Mouse (Mus musculus) midbrain, embryonic 10.5 days (tissue): ENCODE measurements around the gene Mycbpap. TPM values are rescaled to one million over a fixed set of nuclear protein-coding genes. Genes with fewer than 3 reads are reported as not detected.

Source experiments
- DNase-seq: peaks from one replicate; pipeline ENCODE4 v3.0.0-alpha.2; 2017; ENCODE audit warnings: low spot score
- H3K27ac ChIP-seq: fragments of 300-500 bp; sonication (generic); replicated peaks from 2 replicates; pipeline ENCODE4 v1.5.1; 2016; ENCODE audit warnings: mild to moderate bottlenecking
- H3K27me3 ChIP-seq: fragments of 300-500 bp; sonication (generic); 2 replicates; pipeline ENCODE4 v1.6.1; 2016; ENCODE audit warnings: low read depth, mild to moderate bottlenecking; ENCODE audit not compliant: poor library complexity, severe bottlenecking
- H3K36me3 ChIP-seq: fragments of 300-500 bp; sonication (generic); 2 replicates; pipeline ENCODE4 v1.6.1; 2016; ENCODE audit warnings: mild to moderate bottlenecking, moderate library complexity
- H3K4me1 ChIP-seq: fragments of 300-500 bp; sonication (generic); 2 replicates; pipeline ENCODE4 v1.6.1; 2016
- H3K4me3 ChIP-seq: fragments of 300-500 bp; sonication (generic); 2 replicates; pipeline ENCODE4 v1.5.1; 2016; ENCODE audit warnings: mild to moderate bottlenecking, moderate library complexity
- H3K9me3 ChIP-seq: fragments of 300-500 bp; sonication (generic); replicated peaks from 2 replicates; pipeline ENCODE4 v1.6.1; 2016; ENCODE audit warnings: mild to moderate bottlenecking
- WGBS: fragments of 180-500 bp; shearing (Covaris S2); methylation state at CpG from one replicate; pipeline ENCODE4 v1.1.7; 2016; 5-methylcytosine and 5-hydroxymethylcytosine counted together
- polyA plus RNA-seq: library from polyadenylated mRNA; unstranded; fragments of >200 nt; fragmentation: Nextera tagmentation; extraction: Ambion mirVana; gene quantifications from 2 replicates; pipeline ENCODE4 v1.2.1, GENCODE M21; 2016

Mycbpap gene
- polyA plus RNA-seq, result 2.7 and 2.9 TPM in 2 replicates

- peaks cover 18% of the 10 kb centered on the region for H3K27me3 ChIP-seq
- peak; percentile 81 for DNase-seq
- under 1% methylated on average over 42 of the region's 42 CpGs for WGBS
- peak within 1 kb of the TSS; percentile 83 for H3K27ac ChIP-seq
- no peaks in the 10 kb centered on the region for H3K36me3 ChIP-seq
- H3K9me3 ChIP-seq, result no peaks in the 10 kb centered on the region
- H3K4me3 ChIP-seq, result peak within 1 kb of the TSS; percentile 75
- peaks cover 47% of the 10 kb centered on the region for H3K4me1 ChIP-seq
Observed at GRCm38 (mm10) chr11:94521219-94521843, at the start of gene Mycbpap. Gene Mycbpap, minus strand, starts transcription at chr11:94521742.

DNA sequence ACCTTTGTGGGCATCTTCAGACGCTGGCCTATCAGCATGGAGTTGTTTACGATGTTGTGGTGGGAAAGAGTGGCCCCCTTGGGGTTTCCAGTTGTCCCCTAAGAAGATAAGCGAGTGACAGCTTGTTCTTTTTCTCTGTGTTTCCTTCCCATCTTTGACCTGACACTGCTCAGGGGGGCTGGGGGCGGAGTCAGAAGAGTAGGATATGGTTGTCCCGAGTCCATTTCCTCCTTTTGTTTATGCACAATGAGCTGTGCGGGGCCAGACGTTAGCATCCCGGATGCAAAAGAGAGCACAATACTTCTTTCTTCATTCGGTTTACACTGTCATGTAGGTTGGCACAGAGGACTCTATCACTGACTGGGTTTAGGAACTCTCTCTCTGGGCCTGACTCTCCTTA, 49.1 kb upstream of the Mycbpap start:
- H3K36me3 ChIP-seq, result peaks cover 14% of the 10 kb centered on the region
- peaks cover 20% of the 10 kb centered on the region for H3K27me3 ChIP-seq
- H3K4me1 ChIP-seq, result peaks cover 9% of the 10 kb centered on the region
- H3K4me3 ChIP-seq, result no peak overlapping the region
- H3K9me3 ChIP-seq, result no peaks in the 10 kb centered on the region
- no peak overlapping the region for H3K27ac ChIP-seq
- no peak for DNase-seq
- 63% methylated on average over 9 of the region's 9 CpGs for WGBS

DNA sequence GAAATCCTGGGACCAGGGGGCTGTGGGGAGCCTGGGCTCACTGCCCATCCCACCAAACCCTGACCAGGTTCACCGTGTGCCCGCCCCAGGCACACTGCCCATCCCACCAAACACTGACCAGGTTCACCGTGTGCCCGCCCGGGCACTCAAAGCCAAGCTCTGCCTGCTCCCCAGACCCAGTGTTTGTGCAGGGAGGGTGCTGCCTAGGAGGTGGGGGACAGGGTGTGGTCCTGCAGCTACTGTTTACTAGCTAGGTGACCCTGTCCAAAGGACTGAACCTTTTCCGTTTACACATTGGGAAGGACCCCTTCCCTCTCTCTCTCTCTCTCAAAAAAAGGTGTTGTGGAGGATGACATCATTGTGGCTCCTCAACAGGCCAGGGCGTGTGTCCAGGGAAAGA, 45.8 kb upstream of the Mycbpap start:
- no peak overlapping the region for H3K4me3 ChIP-seq
- H3K4me1 ChIP-seq, result peaks cover 30% of the 10 kb centered on the region
- WGBS, result 96% methylated on average over 7 of the region's 7 CpGs
- no peak overlapping the region for H3K27ac ChIP-seq
- H3K9me3 ChIP-seq, result no peaks in the 10 kb centered on the region
- H3K27me3 ChIP-seq, result peaks cover 51% of the 10 kb centered on the region
- no peak for DNase-seq
- H3K36me3 ChIP-seq, result peaks cover 14% of the 10 kb centered on the region

DNA sequence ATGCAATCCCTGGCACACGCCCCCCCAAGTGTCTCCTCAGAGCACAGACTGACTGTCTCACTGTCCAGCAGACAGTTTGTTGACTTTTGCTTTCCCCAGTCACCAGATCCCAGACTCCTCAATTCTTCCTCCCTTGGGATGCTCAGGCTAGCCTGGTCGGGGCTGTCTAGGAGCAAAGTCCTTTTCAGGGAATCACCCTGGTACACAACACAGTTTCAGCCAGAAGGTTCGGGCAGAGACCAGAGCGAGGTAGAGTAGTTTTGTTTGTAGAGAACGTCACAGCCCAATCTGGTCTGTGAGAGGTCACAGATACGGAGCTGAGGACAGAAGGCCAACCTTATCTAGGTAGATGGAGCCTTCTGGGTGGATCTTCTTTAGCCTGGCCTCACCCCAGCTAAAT, 45.0 kb upstream of the Mycbpap start:
- H3K9me3 ChIP-seq, result no peaks in the 10 kb centered on the region
- 79% methylated on average over 6 of the region's 6 CpGs for WGBS
- peaks cover 51% of the 10 kb centered on the region for H3K27me3 ChIP-seq
- peaks cover 14% of the 10 kb centered on the region for H3K36me3 ChIP-seq
- no peak for DNase-seq
- no peak overlapping the region for H3K27ac ChIP-seq
- peaks cover 30% of the 10 kb centered on the region for H3K4me1 ChIP-seq
- no peak overlapping the region for H3K4me3 ChIP-seq

DNA sequence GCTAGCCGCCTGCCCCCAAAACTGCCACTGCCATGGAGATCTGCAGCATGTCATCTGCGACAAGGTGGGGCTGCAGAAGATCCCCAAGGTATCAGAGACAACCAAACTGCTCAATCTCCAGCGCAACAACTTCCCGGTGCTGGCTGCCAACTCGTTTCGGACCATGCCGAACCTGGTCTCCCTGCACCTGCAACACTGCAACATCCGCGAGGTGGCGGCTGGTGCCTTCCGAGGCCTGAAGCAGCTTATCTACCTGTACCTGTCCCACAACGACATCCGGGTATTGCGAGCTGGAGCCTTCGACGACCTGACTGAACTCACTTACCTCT, 43.6 kb upstream of the Mycbpap start:
- H3K27ac ChIP-seq, result no peak overlapping the region
- peak overlapping the region; percentile 42 for H3K4me3 ChIP-seq
- DNase-seq, result no peak
- H3K9me3 ChIP-seq, result no peaks in the 10 kb centered on the region
- peaks cover 51% of the 10 kb centered on the region for H3K27me3 ChIP-seq
- peaks cover 14% of the 10 kb centered on the region for H3K36me3 ChIP-seq
- WGBS, result 9% methylated on average over 16 of the region's 16 CpGs
- H3K4me1 ChIP-seq, result peaks cover 21% of the 10 kb centered on the region

DNA sequence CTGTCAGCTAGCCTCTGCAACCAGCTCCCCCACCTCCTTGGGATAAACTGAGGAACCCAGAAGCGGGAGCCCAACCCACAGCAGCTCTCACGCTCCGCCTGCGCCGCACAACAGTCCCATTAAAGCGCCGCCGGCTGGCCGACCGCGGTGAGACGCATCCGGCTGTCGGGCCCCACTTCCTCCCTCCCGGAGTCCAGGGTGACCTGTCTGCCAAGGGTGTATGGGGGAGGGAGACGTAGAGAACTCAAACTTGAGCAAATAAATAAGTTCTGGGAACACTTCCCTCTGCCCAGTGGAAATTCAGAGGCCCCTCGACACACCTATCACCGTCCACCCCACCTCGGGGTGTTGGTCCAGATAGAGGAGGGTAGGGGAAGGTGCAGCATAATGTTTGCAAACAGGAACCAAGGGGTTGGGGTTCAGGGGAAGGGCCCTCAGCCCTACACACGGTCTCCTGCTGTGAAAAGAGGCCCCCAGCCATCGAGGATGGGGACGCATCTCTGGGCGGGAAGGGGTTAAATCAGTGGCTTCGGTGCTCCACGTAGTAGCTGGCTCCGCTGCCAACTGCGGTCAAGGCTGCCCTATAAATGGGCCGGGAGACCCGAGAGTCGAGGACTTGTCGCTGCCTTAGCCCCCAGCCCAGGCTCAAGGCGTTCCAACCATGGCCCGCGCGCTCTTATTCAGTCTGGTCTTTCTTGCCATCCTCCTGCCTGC, 43.1 kb upstream of the Mycbpap start, which contains the start of gene Chad:
Gene Chad (plus strand): TSS at position 611 of the 714 bp plus-strand sequence.
- peak; percentile 64 for DNase-seq
- Histone ChIP-seq H3K36me3 (peaks cover 13% of the 10 kb centered on the region), H3K27ac (peak within 1 kb of the TSS; percentile 67), H3K4me1 (peaks cover 21% of the 10 kb centered on the region), H3K9me3 (no peaks in the 10 kb centered on the region), H3K4me3 (peak within 1 kb of the TSS; percentile 42), H3K27me3 (peaks cover 51% of the 10 kb centered on the region)
- WGBS, result 2% methylated on average over 35 of the region's 35 CpGs

- Histone ChIP-seq H3K36me3 (peaks cover 13% of the 10 kb centered on the region), H3K4me3 (peak overlapping the region; percentile 42), H3K9me3 (no peaks in the 10 kb centered on the region), H3K27ac (peak overlapping the region; percentile 67; the same call in 1 of the 2 replicates), H3K4me1 (peaks cover 21% of the 10 kb centered on the region), H3K27me3 (peaks cover 51% of the 10 kb centered on the region)
- 53% methylated on average over 5 of the region's 5 CpGs for WGBS
- no peak for DNase-seq
Observed at GRCm38 (mm10) chr11:94563821-94564220, 42.3 kb upstream of the Mycbpap start.

DNA sequence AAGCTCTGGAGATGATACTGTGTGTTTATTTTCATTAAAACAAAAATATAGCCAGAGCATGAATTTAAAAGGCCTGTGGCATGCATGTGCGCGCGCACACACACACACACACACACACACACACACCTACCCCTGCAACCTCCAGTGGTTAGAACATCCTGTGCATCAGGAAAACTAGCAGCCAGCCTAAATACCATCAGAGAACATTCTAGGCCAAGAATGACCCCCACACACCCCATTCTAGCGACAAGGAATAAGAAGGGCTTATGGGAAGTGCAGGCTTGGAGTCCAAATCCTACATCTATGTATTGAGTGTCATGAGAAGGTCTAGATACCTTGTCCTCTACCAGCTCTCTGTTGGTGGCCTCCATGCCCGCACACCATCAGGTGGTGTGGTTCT, 41.8 kb upstream of the Mycbpap start:
- Histone ChIP-seq H3K4me3 (no peak overlapping the region), H3K4me1 (peaks cover 21% of the 10 kb centered on the region), H3K36me3 (peaks cover 13% of the 10 kb centered on the region), H3K27ac (no peak overlapping the region), H3K27me3 (peaks cover 51% of the 10 kb centered on the region), H3K9me3 (no peaks in the 10 kb centered on the region)
- WGBS, result 94% methylated on average over 5 of the region's 5 CpGs
- DNase-seq, result no peak

DNA sequence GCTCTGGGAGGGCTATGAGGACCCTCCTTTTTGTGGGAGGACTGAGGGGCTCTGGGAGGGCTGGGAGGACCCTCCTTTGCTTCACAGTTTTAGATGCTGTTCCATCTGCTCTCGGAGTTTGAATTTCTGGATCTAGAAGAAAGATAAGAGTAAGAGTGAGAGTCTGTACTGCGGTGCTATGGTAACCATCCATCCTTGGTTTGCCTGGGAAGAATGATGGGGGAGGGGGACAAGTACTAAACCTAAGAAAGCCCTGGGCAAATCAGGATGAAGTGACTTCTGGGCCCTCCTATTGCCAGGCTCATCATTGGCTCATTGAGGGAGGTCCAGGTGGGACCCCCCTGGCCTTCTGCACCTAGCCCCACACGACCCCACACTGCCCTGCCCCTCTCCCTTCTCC, 36.7 kb upstream of the Mycbpap start:
- H3K27me3 ChIP-seq, result peaks cover 7% of the 10 kb centered on the region
- H3K4me3 ChIP-seq, result no peak overlapping the region
- H3K4me1 ChIP-seq, result peaks cover 6% of the 10 kb centered on the region
- H3K27ac ChIP-seq, result peak overlapping the region; percentile 74
- peaks cover 12% of the 10 kb centered on the region for H3K36me3 ChIP-seq
- H3K9me3 ChIP-seq, result no peaks in the 10 kb centered on the region
- no peak for DNase-seq
- 79% methylated on average over 3 of the region's 3 CpGs for WGBS

DNA sequence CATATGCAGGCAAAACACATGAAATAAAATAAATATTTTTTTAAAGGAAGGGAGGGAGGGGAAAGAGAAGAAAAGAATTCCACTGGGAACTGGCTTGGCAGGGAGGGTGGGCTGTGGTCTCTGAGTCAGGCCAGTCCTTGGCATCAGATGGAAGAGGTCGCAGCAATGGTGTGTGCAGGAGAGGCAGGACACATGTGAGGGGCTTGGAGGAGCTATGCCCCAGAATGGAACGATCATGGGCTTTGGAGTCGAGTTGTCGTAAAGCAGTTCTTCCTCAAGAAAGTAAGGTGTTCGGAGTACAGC, 28.9 kb upstream of the Mycbpap start:
- no peaks in the 10 kb centered on the region; the same call in 1 of the 2 replicates for H3K9me3 ChIP-seq
- H3K27ac ChIP-seq, result no peak overlapping the region
- WGBS, result 90% methylated on average over 5 of the region's 5 CpGs
- no peak for DNase-seq
- no peak overlapping the region for H3K4me3 ChIP-seq
- H3K4me1 ChIP-seq, result peaks cover 17% of the 10 kb centered on the region
- no peaks in the 10 kb centered on the region for H3K27me3 ChIP-seq
- H3K36me3 ChIP-seq, result no peaks in the 10 kb centered on the region

GRCm38 (mm10) chr11:94549691-94550441, 28.3 kb upstream of the Mycbpap start:
- H3K9me3 ChIP-seq, result no peaks in the 10 kb centered on the region; the same call in 1 of the 2 replicates
- no peaks in the 10 kb centered on the region for H3K36me3 ChIP-seq
- DNase-seq, result no peak
- 80% methylated on average over 10 of the region's 10 CpGs for WGBS
- peaks cover 18% of the 10 kb centered on the region for H3K4me1 ChIP-seq
- no peak overlapping the region for H3K27ac ChIP-seq
- no peaks in the 10 kb centered on the region for H3K27me3 ChIP-seq
- H3K4me3 ChIP-seq, result peak overlapping the region; percentile 69; the same call in 1 of the 2 replicates

DNA sequence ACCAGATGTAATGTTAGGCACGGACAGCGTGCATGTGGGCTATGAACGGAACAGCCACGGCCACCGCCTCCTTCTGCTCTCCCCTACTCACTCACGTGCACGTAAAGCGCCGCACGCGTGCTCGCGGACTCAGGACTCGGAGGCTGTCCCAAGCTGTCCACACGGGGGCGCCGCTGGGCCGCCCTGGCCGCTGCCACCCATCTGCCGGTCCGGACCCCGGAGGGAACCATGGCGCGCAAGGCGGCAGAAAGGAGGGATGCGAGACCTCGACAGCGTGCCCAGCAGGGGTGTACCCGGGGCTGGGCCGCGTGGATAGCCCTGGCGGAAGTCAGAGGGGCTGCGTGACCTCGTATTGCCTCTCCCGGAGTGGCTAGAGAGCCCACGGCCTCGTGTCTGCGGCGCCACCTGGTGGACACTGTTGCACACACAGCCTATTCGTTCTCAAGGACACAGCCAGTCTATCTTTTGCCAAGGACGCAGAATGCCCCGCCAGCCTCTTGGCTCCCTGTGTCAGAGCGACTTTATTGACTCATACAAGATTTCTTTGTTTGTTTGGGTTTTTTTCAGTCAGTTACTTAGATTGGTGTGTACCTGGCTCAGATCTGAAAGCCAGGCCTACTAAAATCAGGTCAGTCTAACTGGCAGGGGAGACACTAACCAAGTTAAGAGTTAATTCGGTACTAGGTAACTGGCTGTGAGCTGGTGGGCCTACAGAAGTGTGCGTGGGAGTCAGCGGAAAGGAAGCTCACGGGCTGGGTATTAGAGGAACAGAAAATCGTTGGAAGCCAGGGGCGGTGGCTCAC, 27.5 kb upstream of the Mycbpap start, which contains the start of gene Rsad1:
Gene Rsad1 (minus strand): TSS at position 368 of the 803 bp plus-strand sequence.
- H3K27me3 ChIP-seq, result no peaks in the 10 kb centered on the region
- H3K9me3 ChIP-seq, result no peaks in the 10 kb centered on the region; the same call in 1 of the 2 replicates
- peak; percentile 90 for DNase-seq
- WGBS, result 5% methylated on average over 49 of the region's 49 CpGs
- peak within 1 kb of the TSS; percentile 69 for H3K4me3 ChIP-seq
- peaks cover 25% of the 10 kb centered on the region for H3K4me1 ChIP-seq
- no peaks in the 10 kb centered on the region for H3K36me3 ChIP-seq
- H3K27ac ChIP-seq, result peak within 1 kb of the TSS; percentile 94
